Mouse (Mus musculus): Measurements from ENCODE around the gene Atp8a1.
A peak's percentile ranks its signal among the peaks of the same experiment; 100 is the strongest.
"Not testable (repeated sequence)": the region's sequence is repeated elsewhere in the genome, so short reads cannot be mapped to it uniquely, and the experiment has no call there.

Atp8a1 gene

GRCm38 (mm10) chr5:67826935-67827334 lies 20.3 kb downstream of the Atp8a1 start:
- DNase-seq (ENCODE audit: low spot score in 2 of 2), result no peak

- no peak for DNase-seq (ENCODE audit: low spot score in 2 of 2)
Observed at GRCm38 (mm10) chr5:67826278-67826677, 21.0 kb downstream of the Atp8a1 start.

- no peak for DNase-seq (ENCODE audit: low spot score in 2 of 2)
Observed at GRCm38 (mm10) chr5:67824600-67824999, 22.6 kb downstream of the Atp8a1 start.

GRCm38 (mm10) chr5:67823771-67824170 lies 23.5 kb downstream of the Atp8a1 start:
- DNase-seq (ENCODE audit: low spot score in 2 of 2), result no peak

GRCm38 (mm10) chr5:67822619-67823018 lies 24.6 kb downstream of the Atp8a1 start:
- DNase-seq (ENCODE audit: low spot score in 2 of 2), result no peak

GRCm38 (mm10) chr5:67821987-67822401 lies 25.2 kb downstream of the Atp8a1 start:
- peak in 1 of 2 experiments; percentile 21 for DNase-seq (ENCODE audit: low spot score in 2 of 2)

GRCm38 (mm10) chr5:67821185-67821584 lies 26.0 kb downstream of the Atp8a1 start:
- no peak for DNase-seq (ENCODE audit: low spot score in 2 of 2)

GRCm38 (mm10) chr5:67819451-67819850 lies 27.8 kb downstream of the Atp8a1 start:
- no peak for DNase-seq (ENCODE audit: low spot score in 2 of 2)

GRCm38 (mm10) chr5:67815572-67816325 lies 31.5 kb downstream of the Atp8a1 start:
- peak in 1 of 2 experiments; percentile 16 for DNase-seq (ENCODE audit: low spot score in 2 of 2)

- not testable (repeated sequence) for DNase-seq (ENCODE audit: low spot score in 2 of 2)
Observed at GRCm38 (mm10) chr5:67815060-67815459, 32.2 kb downstream of the Atp8a1 start.

- DNase-seq (ENCODE audit: low spot score in 2 of 2), result no peak
Observed at GRCm38 (mm10) chr5:67814437-67814965, 32.7 kb downstream of the Atp8a1 start.

GRCm38 (mm10) chr5:67813334-67813733 lies 33.9 kb downstream of the Atp8a1 start:
- no peak for DNase-seq (ENCODE audit: low spot score in 2 of 2)

GRCm38 (mm10) chr5:67802174-67803030 lies 44.8 kb downstream of the Atp8a1 start:
- DNase-seq (ENCODE audit: low spot score in 2 of 2), result no peak

GRCm38 (mm10) chr5:67800801-67801200 lies 46.4 kb downstream of the Atp8a1 start:
- DNase-seq (ENCODE audit: low spot score in 2 of 2), result no peak

- DNase-seq (ENCODE audit: low spot score in 2 of 2), result no peak
Observed at GRCm38 (mm10) chr5:67799785-67800184, 47.4 kb downstream of the Atp8a1 start.

- DNase-seq (ENCODE audit: low spot score in 2 of 2), result no peak
Observed at GRCm38 (mm10) chr5:67798348-67798747, 48.9 kb downstream of the Atp8a1 start.

GRCm38 (mm10) chr5:67797006-67797958 lies 50.0 kb downstream of the Atp8a1 start:
- no peak for DNase-seq (ENCODE audit: low spot score in 2 of 2)

- no peak for DNase-seq (ENCODE audit: low spot score in 2 of 2)
Observed at GRCm38 (mm10) chr5:67794129-67794800, 53.0 kb downstream of the Atp8a1 start.

- DNase-seq (ENCODE audit: low spot score in 2 of 2), result no peak
Observed at GRCm38 (mm10) chr5:67782775-67783174, 64.5 kb downstream of the Atp8a1 start.

GRCm38 (mm10) chr5:67778026-67778425 lies 69.2 kb downstream of the Atp8a1 start:
- DNase-seq (ENCODE audit: low spot score in 2 of 2), result no peak

- DNase-seq (ENCODE audit: low spot score in 2 of 2), result no peak
Observed at GRCm38 (mm10) chr5:67774186-67774585, 73.0 kb downstream of the Atp8a1 start.

All from spleen, postnatal 14 days (tissue).